ENCODE assay signal across 8 mouse cellular contexts in genomic region chr4:105109990-105110683, GRCm38 (mm10). TPM values are rescaled to one million over a fixed set of nuclear protein-coding genes. Genes with fewer than 3 reads are reported as not detected.
A peak's percentile ranks its signal among the peaks of the same experiment; 100 is the strongest.
DNase-seq lines count a peak whose midpoint lies in the region; ATAC-seq and TF ChIP-seq lines count a peak whose summit lies in the region.

No protein-coding gene starts in this region.

- peak overlapping the region; percentile 96 for H3K4me2 ChIP-seq in hindbrain, embryonic 14.5 days (replicated peaks)
- peak overlapping the region; percentile 92 for H3K4me2 ChIP-seq in limb, embryonic 14.5 days (replicated peaks; ENCODE audit: low read depth, low read length, severe bottlenecking)
- H3K4me2 ChIP-seq in neural tube, embryonic 15.5 days = peak overlapping the region; percentile 74

- peak overlapping the region; percentile 98 for H3K9ac ChIP-seq in hindbrain, embryonic 14.5 days
- H3K9ac ChIP-seq in limb, embryonic 14.5 days (ENCODE audit: low read depth, low read length, severe bottlenecking) = peak overlapping the region; percentile 74
- H3K9ac ChIP-seq in neural tube, embryonic 15.5 days (replicated peaks) = peak overlapping the region; percentile 86

- ATAC-seq in erythroblast, adult 5-6 weeks (replicated peaks; ENCODE audit: low FRiP score, poor library complexity, severe bottlenecking) = no peak
- ATAC-seq in hindbrain, embryonic 14.5 days (ENCODE audit: low FRiP score) = peak; percentile 77
- ATAC-seq in limb, embryonic 14.5 days (ENCODE audit: low FRiP score, low read depth) = peak; percentile 60
- ATAC-seq in neural tube, embryonic 15.5 days (ENCODE audit: low FRiP score) = peak; percentile 68

- peaks cover 2% of the 10 kb centered on the region; the same call in 1 of the 2 replicates for H3K4me1 ChIP-seq in erythroblast, embryonic 14.5 days (ENCODE audit: control insufficient read depth)
- peaks cover 17% of the 10 kb centered on the region for H3K4me1 ChIP-seq in hindbrain, embryonic 14.5 days (replicated peaks; ENCODE audit: control insufficient read depth, insufficient read depth, low read length)
- peaks cover 4% of the 10 kb centered on the region; the same call in 1 of the 2 replicates for H3K4me1 ChIP-seq in limb, embryonic 14.5 days (ENCODE audit: control insufficient read depth, insufficient read depth, low read length)
- H3K4me1 ChIP-seq in neural tube, embryonic 15.5 days = peaks cover 37% of the 10 kb centered on the region

- WGBS in hindbrain, embryonic 14.5 days = 3% methylated on average over 24 of the region's 24 CpGs
- WGBS in limb, embryonic 14.5 days = 2% methylated on average over 21 of the region's 24 CpGs
- WGBS in neural tube, embryonic 15.5 days = 3% methylated on average over 20 of the region's 24 CpGs

- H3K9me3 ChIP-seq in erythroblast, embryonic 14.5 days (ENCODE audit: control insufficient read depth, low read length) = no peaks in the 10 kb centered on the region
- no peaks in the 10 kb centered on the region for H3K9me3 ChIP-seq in hindbrain, embryonic 14.5 days (ENCODE audit: control insufficient read depth, low read length)
- H3K9me3 ChIP-seq in limb, embryonic 14.5 days (ENCODE audit: control insufficient read depth, low read length) = no peaks in the 10 kb centered on the region
- no peaks in the 10 kb centered on the region for H3K9me3 ChIP-seq in neural tube, embryonic 15.5 days (replicated peaks)

- H3K36me3 ChIP-seq in erythroblast, embryonic 14.5 days (ENCODE audit: control insufficient read depth) = no peaks in the 10 kb centered on the region
- H3K36me3 ChIP-seq in hindbrain, embryonic 14.5 days (replicated peaks; ENCODE audit: control insufficient read depth, insufficient read depth) = no peaks in the 10 kb centered on the region
- H3K36me3 ChIP-seq in limb, embryonic 14.5 days (ENCODE audit: control insufficient read depth, insufficient read depth, low read length) = no peaks in the 10 kb centered on the region
- no peaks in the 10 kb centered on the region for H3K36me3 ChIP-seq in neural tube, embryonic 15.5 days

- peak; percentile 4 for DNase-seq in 3T3-L1 (ENCODE audit: low read depth, low spot score)
- peak; percentile 22 for DNase-seq in embryo, embryonic 11.5 days (ENCODE audit: low read depth, low spot score)
- peak; percentile 58 for DNase-seq in hindbrain, embryonic 14.5 days (ENCODE audit: low spot score)
- no peak for DNase-seq in limb, embryonic 14.5 days (ENCODE audit: low spot score)
- DNase-seq in spleen, postnatal 36 days (ENCODE audit: low spot score in 2 of 2) = no peak

- peak overlapping the region; percentile 52 for H3K4me3 ChIP-seq in erythroblast, embryonic 14.5 days (replicated peaks)
- peak overlapping the region; percentile 84 for H3K4me3 ChIP-seq in hindbrain, embryonic 14.5 days (replicated peaks; ENCODE audit: low read length)
- peak overlapping the region; percentile 70 for H3K4me3 ChIP-seq in limb, embryonic 14.5 days (replicated peaks; ENCODE audit: low read length)
- peak overlapping the region; percentile 75 for H3K4me3 ChIP-seq in neural tube, embryonic 15.5 days (replicated peaks)

- H3K27me3 ChIP-seq in erythroblast, embryonic 14.5 days (ENCODE audit: control insufficient read depth) = peaks cover 35% of the 10 kb centered on the region
- H3K27me3 ChIP-seq in hindbrain, embryonic 14.5 days (ENCODE audit: control insufficient read depth, insufficient read depth, low read length) = no peaks in the 10 kb centered on the region
- peaks cover 12% of the 10 kb centered on the region; the same call in 1 of the 2 replicates for H3K27me3 ChIP-seq in limb, embryonic 14.5 days (ENCODE audit: control insufficient read depth, insufficient read depth, low read length)
- H3K27me3 ChIP-seq in neural tube, embryonic 15.5 days (replicated peaks) = no peaks in the 10 kb centered on the region

- H3K27ac ChIP-seq in hindbrain, embryonic 14.5 days = peak overlapping the region; percentile 92
- H3K27ac ChIP-seq in limb, embryonic 14.5 days (replicated peaks; ENCODE audit: low read depth, low read length) = no peak overlapping the region
- H3K27ac ChIP-seq in neural tube, embryonic 15.5 days (replicated peaks) = peak overlapping the region; percentile 90

- TF ChIP-seq POLR2A in limb, embryonic 14.5 days (IDR thresholded peaks at IDR 0.05; ENCODE audit: borderline replicate concordance, extremely low read depth, insufficient read depth, insufficient read length) = 0 out of 2 replicates have a peak, but pooled peaks have one; percentile 45

RNA-seq across cellular contexts. Expression of gene Prkaa2, which starts 0.4 kb away (rescaled TPM):
- not detected in 2 replicates for polyA plus RNA-seq in erythroblast, embryonic 14.5 days (2012)
- total RNA-seq in erythroblast, adult 5-6 weeks (2015; ENCODE audit: low replicate concordance) = 0.21 TPM in 1 of 2 replicates, not detected in the other
- 0.09 TPM in 1 of 2 replicates, not detected in the other for total RNA-seq in erythroblast, adult 5-6 weeks (2017; ENCODE audit: low replicate concordance)
- polyA plus RNA-seq in hindbrain, embryonic 14.5 days (2014; fragmentation: Nextera tagmentation; extraction: Ambion mirVana) = 18.4 and 20.2 TPM in 2 replicates
- polyA plus RNA-seq in limb, embryonic 14.5 days (2012; rRNA removed) = 1.1 and 1.2 TPM in 2 replicates
- 1.2 and 1.7 TPM in 2 replicates for polyA plus RNA-seq in limb, embryonic 14.5 days (2014; fragmentation: Nextera tagmentation; extraction: Ambion mirVana)
- 9.6 and 10.7 TPM in 2 replicates for polyA plus RNA-seq in neural tube, embryonic 15.5 days (2015; fragmentation: Nextera tagmentation; extraction: Ambion mirVana)

RNA-seq across cellular contexts. Expression of gene Plpp3, which starts 47.0 kb away (rescaled TPM):
- polyA plus RNA-seq in erythroblast, embryonic 14.5 days (2012) = 0.03 TPM in 1 of 2 replicates, not detected in the other
- total RNA-seq in erythroblast, adult 5-6 weeks (2015; ENCODE audit: low replicate concordance) = 0.58 TPM in 1 of 2 replicates, not detected in the other
- total RNA-seq in erythroblast, adult 5-6 weeks (2017; ENCODE audit: low replicate concordance) = 0.09 TPM in 1 of 2 replicates, not detected in the other
- 68.6 and 69.9 TPM in 2 replicates for polyA plus RNA-seq in hindbrain, embryonic 14.5 days (2014; fragmentation: Nextera tagmentation; extraction: Ambion mirVana)
- polyA plus RNA-seq in limb, embryonic 14.5 days (2012; rRNA removed) = 112 and 124 TPM in 2 replicates
- polyA plus RNA-seq in limb, embryonic 14.5 days (2014; fragmentation: Nextera tagmentation; extraction: Ambion mirVana) = 117 and 130 TPM in 2 replicates
- 72.6 and 73.6 TPM in 2 replicates for polyA plus RNA-seq in neural tube, embryonic 15.5 days (2015; fragmentation: Nextera tagmentation; extraction: Ambion mirVana)

Comparison
In these comparisons a context has a peak if more than half of its experiments do, and no peak if none do; other contexts are left out.
1. DNase-seq: peak in 3T3-L1 (single experiment), embryo, embryonic 11.5 days (single experiment) and hindbrain, embryonic 14.5 days (single experiment); none in limb, embryonic 14.5 days (single experiment) and spleen, postnatal 36 days (0 of 2).
2. RNA of gene Plpp3, which starts 47.0 kb away (polyA plus RNA-seq): 112 to 130 TPM in limb, embryonic 14.5 days, 72.6 to 73.6 TPM in neural tube, embryonic 15.5 days and 68.6 to 69.9 TPM in hindbrain, embryonic 14.5 days; 0.03 TPM in erythroblast, embryonic 14.5 days; every median in the first group is over 10 times any median in the second.
3. Peak in every context shown above with its lines, with median percentiles within 50 percentile points of each other: H3K4me3 ChIP-seq, H3K4me2 ChIP-seq and H3K9ac ChIP-seq.